Mouse (Mus musculus) midbrain, embryonic 12.5 days (tissue): Measurements from ENCODE around the gene Enox1. TPM values are rescaled to one million over a fixed set of nuclear protein-coding genes. Genes with fewer than 3 reads are reported as not detected.

Experiments
- ATAC-seq: fragments of 200-750 bp; cut with Nextera tagmentation; 2 replicates; pipeline ENCODE4 v1.8.0; 2017; ENCODE audit warnings: low read depth, moderate TSS enrichment, moderate library complexity; ENCODE audit not compliant: low FRiP score
- H3K27ac ChIP-seq: fragments of 300-500 bp; sonication (generic); replicated peaks from 2 replicates; pipeline ENCODE4 v1.5.1; 2016; ENCODE audit warnings: mild to moderate bottlenecking
- H3K27me3 ChIP-seq: fragments of 300-500 bp; sonication (generic); 2 replicates; pipeline ENCODE4 v1.6.1; 2016; ENCODE audit warnings: mild to moderate bottlenecking
- H3K36me3 ChIP-seq: fragments of 300-500 bp; sonication (generic); 2 replicates; pipeline ENCODE4 v1.6.1; 2016
- H3K4me1 ChIP-seq: fragments of 300-500 bp; sonication (generic); 2 replicates; pipeline ENCODE4 v1.6.1; 2016
- H3K4me2 ChIP-seq: fragments of 300-500 bp; sonication (generic); replicated peaks from 2 replicates; pipeline ENCODE4 v1.6.1; 2016; ENCODE audit warnings: mild to moderate bottlenecking, moderate library complexity
- H3K4me3 ChIP-seq: fragments of 300-500 bp; sonication (generic); 2 replicates; pipeline ENCODE4 v1.5.1; 2016; ENCODE audit warnings: mild to moderate bottlenecking
- H3K9ac ChIP-seq: fragments of 300-500 bp; sonication (generic); replicated peaks from 2 replicates; pipeline ENCODE4 v1.6.1; 2016; ENCODE audit warnings: mild to moderate bottlenecking, moderate library complexity
- H3K9me3 ChIP-seq: fragments of 300-500 bp; sonication (generic); 2 replicates; pipeline ENCODE4 v1.6.1; 2016; ENCODE audit warnings: mild to moderate bottlenecking
- WGBS: fragments of 180-500 bp; shearing (Covaris S2); methylation state at CpG from one replicate; pipeline ENCODE4 v1.1.7; 2016; 5-methylcytosine and 5-hydroxymethylcytosine counted together
- polyA plus RNA-seq: library from polyadenylated mRNA; unstranded; fragments of >200 nt; fragmentation: Nextera tagmentation; extraction: Ambion mirVana; gene quantifications from 2 replicates; pipeline ENCODE4 v1.2.1, GENCODE M21; 2016

Enox1 gene
- polyA plus RNA-seq, 1 experiment from 2014 or later: 35.1 TPM

GRCm38 (mm10) chr14:77744638-77745240 lies 588.2 kb downstream of the Enox1 start:
- H3K27ac ChIP-seq: no peak overlapping the region
- no peaks in the 10 kb centered on the region for H3K27me3 ChIP-seq
- H3K9ac ChIP-seq: no peak overlapping the region
- H3K4me2 ChIP-seq: no peak overlapping the region
- H3K9me3 ChIP-seq: no peaks in the 10 kb centered on the region
- H3K4me1 ChIP-seq: no peaks in the 10 kb centered on the region
- ATAC-seq: no peak
- 91% methylated on average over 5 of the region's 5 CpGs for WGBS
- H3K36me3 ChIP-seq: no peaks in the 10 kb centered on the region
- no peak overlapping the region for H3K4me3 ChIP-seq

GRCm38 (mm10) chr14:77748920-77749319 lies 592.4 kb downstream of the Enox1 start:
- Histone ChIP-seq H3K9ac (no peak overlapping the region), H3K4me1 (no peaks in the 10 kb centered on the region), H3K27me3 (no peaks in the 10 kb centered on the region), H3K4me3 (no peak overlapping the region), H3K36me3 (no peaks in the 10 kb centered on the region), H3K9me3 (no peaks in the 10 kb centered on the region; the same call in 1 of the 2 replicates), H3K4me2 (no peak overlapping the region), H3K27ac (no peak overlapping the region)
- ATAC-seq: no peak

Other genes starting within 250 kb of the Enox1 start
- 0.88 and 1.3 TPM in 2 replicates for gene Ccdc122, start 120.0 kb upstream of the Enox1 start, polyA plus RNA-seq
- 2.6 and 3.7 TPM in 2 replicates for gene Lacc1, start 119.9 kb upstream of the Enox1 start, polyA plus RNA-seq